Mouse (Mus musculus) MEL-GATA-1-ER (cell line): Measurements from ENCODE around the gene Nos2.
"Not testable (repeated sequence)": the region's sequence is repeated elsewhere in the genome, so short reads cannot be mapped to it uniquely, and the experiment has no call there.

ENCODE experiments used
- DNase-seq: peaks from one replicate; pipeline ENCODE4 v3.0.0-alpha.2; 2012; ENCODE audit warnings: low read depth; ENCODE audit errors: extremely low read depth

Nos2 gene

DNA sequence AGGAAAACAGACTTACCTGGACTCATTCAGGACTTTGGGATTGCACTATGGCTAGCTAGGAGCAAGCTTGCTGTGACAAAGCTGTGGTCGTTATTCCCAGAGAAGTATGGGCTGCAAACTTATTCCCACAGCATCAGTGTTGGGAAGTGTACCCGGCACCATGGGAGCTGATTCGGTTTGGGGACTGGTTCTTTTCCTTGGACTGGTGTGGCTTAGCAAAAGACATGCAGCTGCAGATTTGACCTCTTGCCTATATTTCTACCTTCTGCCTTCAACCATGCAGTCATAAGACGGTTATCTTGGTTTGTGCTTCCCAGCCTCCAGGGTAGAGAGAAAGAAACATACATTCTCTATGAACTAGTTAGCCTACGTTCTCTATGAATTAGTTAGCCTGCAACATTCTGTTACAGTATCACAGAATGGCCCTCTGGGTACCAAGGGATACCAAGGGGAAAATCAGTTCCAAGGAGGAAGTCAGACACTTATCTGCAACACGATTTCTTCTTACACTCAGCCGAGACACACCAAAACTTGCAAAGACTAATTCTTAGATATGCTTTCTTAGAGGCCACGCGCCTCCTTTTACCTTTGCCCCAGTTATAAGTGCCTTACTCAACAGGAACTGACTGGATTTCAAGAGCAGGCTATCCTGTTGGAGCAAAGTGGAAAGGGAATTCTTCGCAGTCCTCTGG is 65.9 kb downstream of the Nos2 start:
- DNase-seq = no peak

DNA sequence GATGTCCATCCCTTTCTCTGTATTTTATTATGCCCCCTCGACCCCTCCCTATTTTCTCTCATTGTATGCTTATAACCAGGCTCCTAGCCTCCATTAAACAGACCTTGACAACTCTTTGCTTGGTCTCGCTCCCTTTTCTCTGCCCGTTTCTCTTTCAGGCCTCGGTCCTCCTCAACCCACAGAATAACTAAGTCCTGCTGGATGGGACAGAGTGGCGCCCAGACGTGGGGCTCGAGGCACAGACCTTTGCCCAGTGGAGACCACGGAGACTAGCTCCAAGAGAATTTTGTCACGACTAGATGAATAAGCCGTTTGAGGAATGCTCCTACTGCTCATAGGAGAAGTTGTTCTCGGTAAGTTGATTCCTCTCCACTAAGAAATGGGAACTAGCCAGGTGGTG is 68.6 kb downstream of the Nos2 start:
- not testable (repeated sequence) for DNase-seq

DNA sequence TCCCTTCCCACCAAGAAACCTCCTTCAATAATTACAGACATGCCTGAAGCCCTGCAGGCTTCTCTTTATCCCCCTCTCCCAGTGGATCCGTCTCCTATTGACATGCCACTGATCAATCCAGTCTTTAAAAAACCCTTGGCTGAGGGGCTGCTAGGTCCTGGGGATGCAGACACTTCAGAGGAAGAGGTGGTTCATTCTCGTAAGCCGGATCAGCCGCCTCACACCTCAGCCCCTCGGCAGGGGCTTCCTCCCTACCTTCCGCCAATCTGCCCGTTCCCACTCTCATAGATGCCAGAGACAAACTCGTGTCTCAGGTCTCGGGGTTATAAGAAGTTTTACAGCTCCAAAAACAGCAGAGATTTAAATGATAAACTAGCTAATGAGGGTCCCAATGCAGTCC is 69.5 kb downstream of the Nos2 start:
- DNase-seq = no peak

DNA sequence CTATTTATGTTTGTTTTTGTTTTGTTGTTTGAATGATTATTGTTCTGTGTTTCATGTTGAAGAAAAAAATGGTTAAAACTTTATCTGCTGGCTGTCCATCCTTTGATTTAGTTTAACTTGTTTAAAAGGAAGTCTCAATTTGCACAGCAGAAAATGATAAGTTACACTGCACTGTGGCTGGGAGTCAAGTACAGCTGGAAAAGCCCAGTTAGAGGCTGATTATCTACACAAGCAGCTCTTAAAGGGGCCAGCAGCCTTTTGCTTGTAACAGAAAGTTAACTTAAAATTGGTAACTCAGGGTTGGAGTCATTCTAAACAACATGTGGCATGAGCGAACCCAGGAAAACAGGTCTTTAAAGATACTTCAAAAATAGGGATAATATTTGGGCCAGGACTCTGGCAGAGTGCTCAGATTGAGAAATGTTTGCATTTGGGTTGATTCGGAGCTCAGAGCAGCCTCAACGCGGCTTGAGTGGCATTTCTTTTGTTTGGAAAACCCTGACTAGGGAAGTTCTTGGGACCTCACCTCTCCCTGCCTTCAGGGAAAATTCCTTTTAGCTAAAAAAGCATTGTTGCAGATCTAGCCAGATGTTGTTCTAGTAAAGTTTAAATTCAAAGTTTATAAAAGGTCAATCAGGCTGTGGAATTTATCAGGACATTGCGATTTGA is 70.4 kb downstream of the Nos2 start:
- not testable (repeated sequence) for DNase-seq

DNA sequence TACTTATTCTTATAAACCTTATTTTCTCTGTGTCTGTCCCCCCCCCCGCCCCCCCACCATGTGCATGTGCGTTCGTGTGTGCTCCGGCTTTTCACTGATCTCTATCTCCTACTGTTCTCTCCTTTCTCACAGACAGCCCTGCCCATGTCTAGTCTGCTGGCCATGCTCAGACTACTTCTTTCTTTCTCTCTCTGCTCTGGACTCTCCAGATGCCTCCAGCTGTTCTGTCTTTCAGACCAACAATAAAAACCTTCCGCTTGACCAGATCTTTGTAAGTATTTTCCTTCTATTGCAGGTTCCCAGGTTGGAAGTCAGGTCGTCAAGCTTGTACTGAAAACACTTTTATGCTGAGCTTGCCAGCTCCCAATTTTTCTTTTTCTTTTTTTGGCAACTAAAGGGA is 78.5 kb downstream of the Nos2 start:
- DNase-seq = no peak

DNA sequence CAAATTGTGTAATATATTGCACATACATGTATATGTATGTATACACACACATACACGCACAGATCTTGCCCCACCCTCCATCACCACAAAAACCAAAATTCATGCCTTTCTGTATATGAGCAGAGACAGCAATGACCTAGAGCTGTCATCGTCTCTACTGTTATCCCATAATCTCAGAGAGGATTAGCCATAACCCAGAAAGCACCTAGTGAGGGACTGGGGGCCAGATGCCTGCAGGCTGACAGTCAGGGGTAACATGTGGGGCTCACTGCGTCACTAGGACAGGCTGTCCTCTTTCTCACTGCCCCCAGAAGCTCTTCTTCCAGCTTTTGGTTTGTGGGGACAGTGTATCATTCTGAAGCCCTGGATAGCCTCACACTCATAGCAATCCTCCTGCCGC is 81.3 kb downstream of the Nos2 start:
- no peak for DNase-seq

DNA sequence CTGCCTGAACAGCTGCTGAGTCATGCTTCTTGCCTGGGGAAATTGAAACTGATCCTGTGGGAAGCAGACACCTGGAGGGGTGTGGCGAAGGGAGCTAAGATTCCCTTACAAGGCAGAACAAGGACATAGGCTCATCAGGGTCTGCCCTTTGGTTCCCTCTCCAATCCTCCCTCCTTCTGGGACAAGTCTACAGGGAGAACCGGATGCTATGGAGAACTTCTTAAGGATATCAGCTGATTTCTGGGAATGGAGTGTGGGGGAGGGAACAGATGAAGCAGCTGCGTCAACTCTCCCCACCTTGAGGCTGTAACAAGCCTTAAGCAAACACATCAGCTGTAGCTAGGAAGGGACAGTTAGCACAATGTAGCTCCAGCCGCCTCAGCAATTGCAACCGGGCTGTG is 82.0 kb downstream of the Nos2 start:
- no peak for DNase-seq

DNA sequence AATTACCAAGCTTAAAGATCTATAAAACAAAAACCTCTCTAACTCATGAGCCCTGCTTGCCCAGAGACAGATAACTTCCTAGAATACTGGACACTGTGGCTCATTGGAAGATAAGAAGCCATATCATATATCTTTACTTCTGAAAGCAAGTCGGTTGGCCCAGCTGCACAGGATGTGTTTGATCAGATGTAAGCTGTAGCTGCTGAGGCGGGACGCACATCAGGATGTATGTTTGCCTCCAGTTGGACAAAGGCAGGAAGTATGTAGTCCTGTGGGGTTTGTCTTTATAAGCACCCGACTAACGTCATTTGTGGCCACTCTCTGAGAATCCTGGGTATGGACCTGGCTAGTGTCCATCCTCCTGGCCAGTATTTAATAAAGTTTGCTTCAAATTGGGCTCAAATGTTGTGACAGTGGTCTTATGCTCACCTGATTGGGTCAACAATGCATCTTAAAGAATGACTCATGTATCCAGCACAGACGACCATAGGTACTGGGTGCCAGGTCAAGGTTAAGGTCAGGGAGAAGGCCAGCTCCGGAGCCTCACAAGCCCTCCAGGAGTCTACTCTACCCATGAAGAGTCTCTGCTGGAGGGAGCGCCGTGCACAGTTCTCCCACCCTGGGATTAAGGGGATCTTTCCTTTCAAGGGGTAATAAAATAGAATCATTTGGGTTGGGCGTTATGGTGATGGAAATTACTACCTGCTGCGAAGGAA is 82.6 kb downstream of the Nos2 start:
- DNase-seq = no peak

DNA sequence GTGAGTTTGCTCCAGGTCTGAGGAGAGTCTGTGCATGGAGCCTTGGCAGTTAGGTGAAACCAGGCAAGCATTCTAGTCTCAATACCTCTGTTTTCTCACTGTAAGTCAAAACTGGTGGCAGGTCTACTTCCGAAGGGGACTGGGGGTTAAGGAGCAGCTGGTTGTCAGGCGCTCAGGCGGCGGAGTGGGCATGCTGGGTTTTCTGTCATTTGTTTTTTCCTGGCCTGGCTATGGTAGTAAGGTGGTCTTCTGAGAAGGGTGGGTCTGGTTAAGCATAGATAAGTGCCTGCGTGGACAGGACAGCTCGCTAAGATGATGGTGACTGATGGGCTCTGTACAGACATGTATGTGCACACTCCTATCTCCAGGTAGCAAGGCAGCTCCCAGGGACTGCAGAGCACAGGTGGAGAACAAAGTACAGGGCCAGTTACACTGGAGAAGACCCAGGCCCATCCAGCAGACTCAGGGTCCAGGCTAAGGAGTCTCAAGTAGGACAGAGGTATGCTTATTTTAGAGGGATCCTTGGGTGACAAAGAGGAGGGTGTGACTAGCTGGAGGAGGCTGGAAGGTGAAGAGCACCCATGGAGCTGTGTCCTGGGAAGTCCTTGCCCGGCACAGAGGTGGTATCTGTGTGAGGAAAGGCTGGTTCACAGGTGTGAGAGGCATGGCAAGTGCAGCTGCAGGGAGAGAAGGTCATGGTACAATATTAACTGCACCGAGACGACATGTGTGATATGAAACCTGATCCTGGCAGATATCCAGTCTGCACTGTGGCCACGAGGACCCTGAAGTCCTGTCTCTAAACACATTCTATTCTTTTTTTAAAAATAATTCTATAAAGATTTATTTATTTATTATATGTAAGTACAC is 83.4 kb downstream of the Nos2 start:
- DNase-seq = no peak

DNA sequence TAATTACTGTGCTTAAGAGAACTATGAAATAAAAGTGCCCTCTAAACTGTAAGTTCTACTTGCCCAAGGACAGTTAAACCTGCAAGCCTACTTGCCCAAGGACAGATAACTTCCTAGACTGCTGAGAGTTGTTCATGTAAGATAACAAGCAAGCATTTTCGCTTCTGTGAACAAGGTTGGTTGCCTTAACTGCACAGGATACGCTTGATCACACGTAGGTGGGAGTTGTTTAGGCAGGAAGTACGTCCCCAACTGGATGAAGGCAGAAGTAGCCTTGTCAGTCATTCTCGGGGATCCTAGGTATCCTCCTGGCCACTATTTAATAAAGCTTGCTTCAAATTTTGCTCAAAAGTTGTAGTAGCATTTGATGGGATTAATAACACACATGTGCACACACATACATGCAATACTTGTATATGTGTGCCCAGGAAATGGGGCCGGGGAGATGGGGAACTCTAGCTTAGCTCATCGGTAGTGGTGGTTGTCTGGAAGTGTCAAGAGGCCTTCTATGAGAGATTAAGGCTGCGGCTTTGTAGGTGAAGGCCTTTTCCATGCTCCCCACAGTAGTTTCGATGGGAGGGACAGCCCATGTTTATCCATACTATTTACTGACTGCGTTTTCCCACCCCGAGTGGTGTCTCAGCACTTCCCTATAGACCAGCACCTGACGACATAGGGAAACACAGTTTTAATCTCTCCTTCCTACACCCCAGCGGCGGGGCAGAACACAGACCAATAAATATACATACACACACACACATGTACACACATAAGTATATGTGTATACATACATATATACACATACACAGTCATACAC is 85.2 kb downstream of the Nos2 start:
- DNase-seq = peak; percentile 85

DNA sequence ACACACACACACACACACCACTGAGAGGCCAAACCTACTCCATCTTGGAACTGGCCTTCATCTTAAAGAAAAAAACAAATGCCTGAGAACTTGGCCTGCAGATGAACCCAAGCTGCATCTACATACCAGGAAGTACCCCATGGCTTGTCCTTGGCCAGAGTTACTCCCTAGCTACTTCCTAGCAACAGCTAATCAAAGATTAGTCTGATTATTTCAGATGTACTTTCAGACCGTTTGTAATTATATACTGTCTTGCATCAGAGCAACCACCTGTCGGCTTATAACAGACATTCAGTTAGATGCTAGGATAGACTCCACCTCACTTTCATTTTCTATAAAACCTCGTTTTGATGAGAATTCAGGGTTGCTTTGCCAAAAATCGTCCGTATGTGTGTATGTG is 85.8 kb downstream of the Nos2 start:
- DNase-seq = no peak

DNA sequence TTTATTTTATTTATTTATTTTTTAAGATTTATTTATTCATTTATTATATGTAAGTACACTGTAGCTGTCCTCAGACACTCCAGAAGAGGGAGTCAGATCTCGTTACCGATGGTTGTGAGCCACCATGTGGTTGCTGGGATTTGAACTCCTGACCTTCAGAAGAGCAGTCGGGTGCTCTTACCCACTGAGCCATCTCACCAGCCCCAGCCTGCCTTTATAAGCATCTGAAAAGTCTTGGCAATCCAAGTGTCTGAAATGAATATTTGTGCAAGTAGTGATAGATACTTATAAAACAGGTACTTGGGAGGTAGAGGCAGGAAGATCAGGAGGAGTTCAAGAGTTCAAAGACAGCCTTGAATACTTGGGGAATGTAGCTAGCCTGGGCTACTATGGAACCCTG is 86.8 kb downstream of the Nos2 start:
- DNase-seq = not testable (repeated sequence)

DNA sequence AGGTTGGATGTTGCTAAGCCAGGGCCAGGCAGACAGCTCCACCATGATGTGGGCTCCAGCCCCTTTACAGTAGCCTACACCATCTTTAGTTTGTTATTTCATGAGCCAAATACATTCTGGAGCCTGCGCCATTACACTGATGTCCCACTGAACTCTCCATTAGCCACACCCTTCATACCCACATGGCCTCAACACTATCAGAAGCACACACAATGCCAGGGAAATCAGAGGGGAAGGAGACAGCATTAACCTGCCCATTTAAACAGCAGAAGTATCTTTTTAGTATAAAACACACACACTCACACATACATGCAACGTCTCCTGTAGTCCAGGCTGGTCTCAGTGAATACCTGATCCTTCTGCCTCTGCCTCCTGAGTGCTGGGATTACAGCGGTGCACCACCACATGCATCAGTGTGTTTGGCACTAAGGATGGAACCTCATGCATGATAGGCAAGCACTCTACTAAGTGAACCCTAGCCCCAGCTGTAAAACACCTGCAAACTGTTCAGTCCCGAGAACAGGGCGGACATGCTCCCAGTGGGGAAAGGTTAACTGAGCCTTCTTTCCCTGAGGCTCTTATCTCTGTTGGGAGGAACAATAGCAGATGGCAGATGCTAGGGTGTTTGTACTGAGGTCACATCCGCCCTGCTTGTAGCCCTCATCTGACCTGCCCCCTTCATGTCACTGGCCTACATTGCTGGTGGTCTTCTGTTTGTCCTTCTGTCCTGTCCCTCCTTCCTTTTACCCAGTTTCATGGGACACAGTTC is 87.6 kb downstream of the Nos2 start:
- DNase-seq = no peak

DNA sequence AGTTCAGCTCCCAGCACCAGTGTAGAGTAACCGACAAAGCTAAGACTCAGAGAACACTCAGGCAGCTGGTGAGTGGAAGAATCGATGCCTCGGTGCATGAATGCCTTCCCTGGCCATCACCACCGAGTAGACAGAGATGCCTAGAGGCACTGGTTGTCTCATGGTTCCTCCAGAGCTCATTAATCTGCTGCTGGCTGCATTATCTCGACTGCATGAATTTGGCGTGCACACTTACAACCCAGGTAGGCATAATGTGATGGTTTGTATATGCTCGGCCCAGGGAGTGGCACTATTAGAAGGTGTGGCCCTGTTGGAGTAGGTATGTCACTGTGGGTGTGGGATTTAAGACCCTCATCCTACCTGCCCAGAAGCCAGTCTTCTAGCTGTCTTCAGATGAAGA is 88.3 kb downstream of the Nos2 start:
- no peak for DNase-seq
